Mouse (Mus musculus) midbrain, embryonic 14.5 days (tissue): ENCODE data around the gene Abi1. TPM values are rescaled to one million over a fixed set of nuclear protein-coding genes. Genes with fewer than 3 reads are reported as not detected.
"Not testable (repeated sequence)": the region's sequence is repeated elsewhere in the genome, so short reads cannot be mapped to it uniquely, and the experiment has no call there.

Experiments used
- ATAC-seq: fragments of 200-750 bp; cut with Nextera tagmentation; 2 replicates; pipeline ENCODE4 v1.8.0; 2017; ENCODE audit warnings: moderate number of reproducible peaks, moderate library complexity; ENCODE audit not compliant: low FRiP score, low TSS enrichment
- DNase-seq: peaks from one replicate; pipeline ENCODE4 v3.0.0-alpha.2; 2015
- H3K27ac ChIP-seq: fragments of 300-500 bp; sonication (generic); replicated peaks from 2 replicates; pipeline ENCODE4 v1.5.1; 2014; ENCODE audit warnings: mild to moderate bottlenecking, low read depth, low read length, moderate library complexity
- H3K27me3 ChIP-seq: fragments of 300-500 bp; sonication (generic); 2 replicates; pipeline ENCODE4 v1.6.1; 2014; ENCODE audit warnings: low read length, control low read depth, mixed read lengths; ENCODE audit not compliant: control insufficient read depth, insufficient read depth
- H3K36me3 ChIP-seq: fragments of 300-500 bp; sonication (generic); 2 replicates; pipeline ENCODE4 v1.6.1; 2014; ENCODE audit warnings: low read length, control low read depth; ENCODE audit not compliant: control insufficient read depth, insufficient read depth
- H3K4me1 ChIP-seq: fragments of 300-500 bp; sonication (generic); 2 replicates; pipeline ENCODE4 v1.6.1; 2014; ENCODE audit warnings: mild to moderate bottlenecking, antibody characterized with exemption, low read length, control low read depth; ENCODE audit not compliant: control insufficient read depth, insufficient read depth
- H3K4me2 ChIP-seq: fragments of 300-500 bp; sonication (generic); 2 replicates; pipeline ENCODE4 v1.6.1; 2014; ENCODE audit warnings: mild to moderate bottlenecking, low read length, moderate library complexity
- H3K4me3 ChIP-seq: fragments of 300-500 bp; sonication (generic); replicated peaks from 2 replicates; pipeline ENCODE4 v1.5.1; 2014; ENCODE audit warnings: low read depth, low read length
- H3K9ac ChIP-seq: fragments of 300-500 bp; sonication (generic); replicated peaks from 2 replicates; pipeline ENCODE4 v1.6.1; 2014; ENCODE audit warnings: mild to moderate bottlenecking, low read length, moderate library complexity
- H3K9me3 ChIP-seq: fragments of 300-500 bp; sonication (generic); 2 replicates; pipeline ENCODE4 v1.6.1; 2016; ENCODE audit warnings: low read length, control low read depth, mixed read lengths; ENCODE audit not compliant: control insufficient read depth
- WGBS: fragments of 180-500 bp; shearing (Covaris S2); extraction: QIAGEN DNeasy Blood & Tissue Kit; methylation state at CpG from one replicate; pipeline ENCODE4 v1.1.7; 2014; 5-methylcytosine and 5-hydroxymethylcytosine counted together
- polyA plus RNA-seq: library from polyadenylated mRNA; unstranded; fragments of >200 nt; fragmentation: Nextera tagmentation; extraction: Ambion mirVana; gene quantifications from 2 replicates; pipeline ENCODE4 v1.2.1, GENCODE M21; 2014

Gene Abi1
- polyA plus RNA-seq, 1 experiment from 2014 or later = 64.3 TPM

- H3K9ac ChIP-seq = no peak overlapping the region
- no peaks in the 10 kb centered on the region for H3K27me3 ChIP-seq
- H3K4me2 ChIP-seq = no peak overlapping the region
- H3K4me1 ChIP-seq = no peaks in the 10 kb centered on the region
- 96% methylated on average over 8 of the region's 8 CpGs for WGBS
- no peaks in the 10 kb centered on the region; the same call in 1 of the 2 replicates for H3K36me3 ChIP-seq
- no peak overlapping the region for H3K27ac ChIP-seq
- H3K4me3 ChIP-seq = no peak overlapping the region
- DNase-seq (no peak), ATAC-seq (no peak)
- no peaks in the 10 kb centered on the region for H3K9me3 ChIP-seq
These were observed 77.8 kb downstream of the Abi1 start for GRCm38 (mm10) chr2:22962242-22962641.

- Histone ChIP-seq H3K27ac (no peak overlapping the region), H3K9ac (no peak overlapping the region), H3K36me3 (no peaks in the 10 kb centered on the region; the same call in 1 of the 2 replicates), H3K4me1 (no peaks in the 10 kb centered on the region), H3K27me3 (no peaks in the 10 kb centered on the region), H3K4me3 (no peak overlapping the region), H3K9me3 (no peaks in the 10 kb centered on the region), H3K4me2 (no peak overlapping the region)
- no peak for ATAC-seq
- DNase-seq = no peak
- WGBS = 95% methylated on average over 2 of the region's 2 CpGs
These were observed 78.4 kb downstream of the Abi1 start for GRCm38 (mm10) chr2:22961681-22962080.

- DNase-seq (no peak), ATAC-seq (no peak)
- Histone ChIP-seq H3K27ac (no peak overlapping the region), H3K36me3 (no peaks in the 10 kb centered on the region; the same call in 1 of the 2 replicates), H3K4me1 (no peaks in the 10 kb centered on the region), H3K9ac (no peak overlapping the region), H3K9me3 (no peaks in the 10 kb centered on the region), H3K4me2 (no peak overlapping the region), H3K27me3 (no peaks in the 10 kb centered on the region), H3K4me3 (no peak overlapping the region)
- WGBS = 82% methylated on average over 1 of the region's 1 CpGs
These were observed 82.6 kb downstream of the Abi1 start for GRCm38 (mm10) chr2:22957415-22957814.

GRCm38 (mm10) chr2:22955914-22956313 lies 84.1 kb downstream of the Abi1 start:
- Histone ChIP-seq H3K36me3 (no peaks in the 10 kb centered on the region; the same call in 1 of the 2 replicates), H3K4me1 (no peaks in the 10 kb centered on the region), H3K27me3 (no peaks in the 10 kb centered on the region), H3K9me3 (no peaks in the 10 kb centered on the region), H3K4me2 (no peak overlapping the region), H3K27ac (no peak overlapping the region), H3K9ac (no peak overlapping the region), H3K4me3 (no peak overlapping the region)
- WGBS = 95% methylated on average over 5 of the region's 5 CpGs
- DNase-seq = no peak
- ATAC-seq = no peak

- no peaks in the 10 kb centered on the region for H3K36me3 ChIP-seq
- no peak overlapping the region for H3K9ac ChIP-seq
- no peaks in the 10 kb centered on the region for H3K4me1 ChIP-seq
- WGBS = 91% methylated on average over 4 of the region's 4 CpGs
- no peaks in the 10 kb centered on the region for H3K27me3 ChIP-seq
- DNase-seq = no peak
- H3K27ac ChIP-seq = no peak overlapping the region
- ATAC-seq = no peak
- H3K9me3 ChIP-seq = no peaks in the 10 kb centered on the region
- no peak overlapping the region for H3K4me3 ChIP-seq
- no peak overlapping the region for H3K4me2 ChIP-seq
These were observed 85.8 kb downstream of the Abi1 start for GRCm38 (mm10) chr2:22954278-22954677.

GRCm38 (mm10) chr2:22949956-22950355 lies 90.1 kb downstream of the Abi1 start:
- no peaks in the 10 kb centered on the region for H3K9me3 ChIP-seq
- DNase-seq = no peak
- H3K27me3 ChIP-seq = no peaks in the 10 kb centered on the region
- H3K36me3 ChIP-seq = peaks cover 14% of the 10 kb centered on the region; the same call in 1 of the 2 replicates
- no peak overlapping the region for H3K9ac ChIP-seq
- 57% methylated on average over 4 of the region's 4 CpGs for WGBS
- no peak overlapping the region for H3K4me2 ChIP-seq
- H3K4me3 ChIP-seq = no peak overlapping the region
- H3K27ac ChIP-seq = no peak overlapping the region
- no peaks in the 10 kb centered on the region for H3K4me1 ChIP-seq
- no peak for ATAC-seq

GRCm38 (mm10) chr2:22933556-22933955 lies 106.5 kb downstream of the Abi1 start:
- ATAC-seq = no peak
- WGBS = 74% methylated on average over 1 of the region's 1 CpGs
- H3K27ac ChIP-seq = no peak overlapping the region

GRCm38 (mm10) chr2:22928259-22928658 lies 111.8 kb downstream of the Abi1 start:
- H3K9me3 ChIP-seq = no peaks in the 10 kb centered on the region
- WGBS = 42% methylated on average over 2 of the region's 2 CpGs
- H3K4me2 ChIP-seq = no peak overlapping the region
- no peak overlapping the region for H3K4me3 ChIP-seq
- H3K4me1 ChIP-seq = no peaks in the 10 kb centered on the region
- H3K9ac ChIP-seq = no peak overlapping the region
- no peak overlapping the region for H3K27ac ChIP-seq
- DNase-seq (peak; percentile 4), ATAC-seq (no peak)
- H3K36me3 ChIP-seq = peaks cover 28% of the 10 kb centered on the region
- H3K27me3 ChIP-seq = no peaks in the 10 kb centered on the region

More at GRCm38 (mm10) chr2:22933556-22933955, 106.5 kb downstream of the Abi1 start:
- no peaks in the 10 kb centered on the region for H3K9me3 ChIP-seq
- no peaks in the 10 kb centered on the region for H3K4me1 ChIP-seq
- no peak for DNase-seq
- H3K36me3 ChIP-seq = peaks cover 39% of the 10 kb centered on the region
- no peak overlapping the region for H3K4me2 ChIP-seq
- H3K27me3 ChIP-seq = no peaks in the 10 kb centered on the region
- H3K9ac ChIP-seq = no peak overlapping the region
- no peak overlapping the region for H3K4me3 ChIP-seq

- WGBS = 97% methylated on average over 2 of the region's 3 CpGs
- not testable (repeated sequence) for ATAC-seq, H3K9me3 ChIP-seq, H3K4me1 ChIP-seq, DNase-seq, H3K27ac ChIP-seq, H3K4me3 ChIP-seq, H3K27me3 ChIP-seq, H3K9ac ChIP-seq, H3K4me2 ChIP-seq
- peaks cover 24% of the 10 kb centered on the region for H3K36me3 ChIP-seq
These were observed 114.1 kb downstream of the Abi1 start for GRCm38 (mm10) chr2:22925911-22926310.
